Mouse (Mus musculus): ENCODE measurements at regions not wholly inside any gene's neighbourhood (a gene's known extent, or its start where the extent isn't known, plus 50 kb on each side); places are given as distances from the start of the nearest gene placed in this dataset.

DNA sequence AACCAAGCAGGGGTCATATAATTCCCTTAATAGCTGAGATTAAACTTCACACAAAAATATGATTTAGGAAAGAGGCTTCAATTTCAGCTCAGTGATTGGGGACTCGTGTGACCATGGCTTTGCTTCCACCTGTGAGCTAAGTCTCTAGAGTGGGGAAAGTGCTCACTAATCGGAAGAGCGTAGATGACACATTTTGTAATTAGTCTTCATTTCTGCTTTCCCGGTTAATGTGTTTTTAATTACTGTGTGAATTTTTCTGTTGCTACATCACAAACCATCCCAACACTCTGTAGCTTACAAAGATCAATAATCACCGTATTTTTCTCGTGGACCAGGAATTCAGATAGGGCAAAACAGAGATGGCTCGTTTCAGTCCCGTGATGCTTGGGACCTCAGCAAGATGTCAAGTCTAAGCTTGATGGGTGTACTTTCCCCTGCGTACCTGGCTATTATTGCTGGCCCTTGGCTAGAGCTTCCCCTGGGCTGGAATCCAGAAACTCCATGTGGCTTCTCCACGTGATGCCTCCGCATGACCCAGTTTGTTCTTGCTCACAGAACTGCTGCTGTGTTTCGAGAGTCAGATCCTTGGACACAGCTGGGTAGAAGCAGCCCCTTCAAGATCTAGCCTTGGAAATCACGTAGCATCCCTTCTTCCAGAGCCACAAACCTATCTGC, 107.3 kb downstream of the Bdh1 start:
- TF ChIP-seq CTCF (IDR thresholded peaks at IDR 0.05; ENCODE audit: extremely low read depth, insufficient read depth, insufficient read length, insufficient replicate concordance), result no peak
- no peak for TF ChIP-seq POLR2A (IDR thresholded peaks at IDR 0.05; ENCODE audit: low read depth, low read length)
